Mouse (Mus musculus): ENCODE results near the gene Gm49711.
"Not testable (repeated sequence)": the region's sequence is repeated elsewhere in the genome, so short reads cannot be mapped to it uniquely, and the experiment has no call there.

Gm49711 gene

GRCm38 (mm10) chr16:92183477-92183876, 125.4 kb downstream of the Gm49711 start:
- no peak for DNase-seq

- no peak for DNase-seq
These were observed 132.5 kb downstream of the Gm49711 start for GRCm38 (mm10) chr16:92190603-92191002.

- DNase-seq, result no peak
These were observed 137.0 kb downstream of the Gm49711 start for GRCm38 (mm10) chr16:92195094-92195493.

- no peak for DNase-seq
These were observed 138.7 kb downstream of the Gm49711 start for GRCm38 (mm10) chr16:92196741-92197331.

- no peak for DNase-seq
These were observed 142.5 kb downstream of the Gm49711 start for GRCm38 (mm10) chr16:92200615-92201014.

- DNase-seq, result no peak
These were observed 145.5 kb downstream of the Gm49711 start for GRCm38 (mm10) chr16:92203599-92203998.

- no peak for DNase-seq
These were observed 151.2 kb downstream of the Gm49711 start for GRCm38 (mm10) chr16:92209291-92209781.

GRCm38 (mm10) chr16:92210316-92210715, 152.2 kb downstream of the Gm49711 start:
- DNase-seq, result not testable (repeated sequence)

GRCm38 (mm10) chr16:92213911-92214310, 155.8 kb downstream of the Gm49711 start:
- not testable (repeated sequence) for DNase-seq

GRCm38 (mm10) chr16:92215599-92216390, 157.7 kb downstream of the Gm49711 start:
- no peak for DNase-seq

- DNase-seq, result no peak
These were observed 162.6 kb downstream of the Gm49711 start for GRCm38 (mm10) chr16:92220754-92221153.

GRCm38 (mm10) chr16:92228332-92228919, 170.3 kb downstream of the Gm49711 start:
- no peak for DNase-seq

- no peak for DNase-seq
These were observed 172.4 kb downstream of the Gm49711 start for GRCm38 (mm10) chr16:92230476-92230931.

- peak in 1 of 2 experiments; percentile 69 for DNase-seq
These were observed 176.4 kb downstream of the Gm49711 start for GRCm38 (mm10) chr16:92234530-92234929.

- no peak for DNase-seq
These were observed 177.1 kb downstream of the Gm49711 start for GRCm38 (mm10) chr16:92235222-92235621.

All from lung, adult 18-20 months (tissue).